Mouse (Mus musculus) myocyte (in vitro differentiated cells): Measurements from ENCODE around the gene Gm826. TPM values are rescaled to one million over a fixed set of nuclear protein-coding genes. Genes with fewer than 3 reads are reported as not detected.

Experiments used
- H3K27me3 ChIP-seq: one replicate; pipeline ENCODE4 v1.6.1; 2011; ENCODE audit not compliant: control insufficient read depth, insufficient read depth, insufficient read length
- H3K36me3 ChIP-seq: one replicate; pipeline ENCODE4 v1.6.1; 2011; ENCODE audit not compliant: control insufficient read depth, insufficient read depth
- H3K4me2 ChIP-seq: one replicate; pipeline ENCODE4 v1.6.1; 2011; ENCODE audit warnings: low read depth, control low read depth
- H3K4me3 ChIP-seq: one replicate; pipeline ENCODE4 v1.5.1; 2011; ENCODE audit warnings: mild to moderate bottlenecking, control low read depth, moderate library complexity
- H3K79me2 ChIP-seq: one replicate; pipeline ENCODE4 v1.6.1; 2011; ENCODE audit not compliant: control insufficient read depth, insufficient read depth
- H3ac ChIP-seq: one replicate; pipeline ENCODE4 v1.6.1; 2011; ENCODE audit not compliant: control insufficient read depth, insufficient read length
- CEBPB ChIP-seq: IDR thresholded peaks from 2 replicates; pipeline ENCODE4 v1.6.1; 2011; ENCODE audit warnings: mild to moderate bottlenecking, moderate library complexity; ENCODE audit not compliant: poor library complexity, insufficient read depth, severe bottlenecking
- E2F4 ChIP-seq: IDR thresholded peaks from one replicate; pipeline ENCODE4 v1.6.1; 2011; ENCODE audit warnings: mild to moderate bottlenecking, control low read depth, moderate library complexity; ENCODE audit not compliant: insufficient read depth
- MAX ChIP-seq: IDR thresholded peaks from one replicate; pipeline ENCODE4 v1.6.1; 2011; ENCODE audit warnings: low read depth, mild to moderate bottlenecking, control low read depth
- MYOD1 ChIP-seq, 3 experiments: IDR thresholded peaks; one replicate each; pipeline ENCODE4 v1.6.1; 2011; ENCODE audit warnings: control low read depth in 2 of 3, low read depth in 2 of 3, mild to moderate bottlenecking in 2 of 3, moderate library complexity in 1 of 3; ENCODE audit not compliant: insufficient read length in 2 of 3, control insufficient read depth in 1 of 3
- MYOG ChIP-seq, 3 experiments: IDR thresholded peaks; one replicate each; pipeline ENCODE4 v1.6.1; 2011; ENCODE audit warnings: control low read depth in 2 of 3, low read depth in 2 of 3, mild to moderate bottlenecking in 2 of 3; ENCODE audit not compliant: insufficient read length in 2 of 3, control insufficient read depth in 1 of 3, insufficient read depth in 1 of 3
- POLR2A ChIP-seq: IDR thresholded peaks from one replicate; pipeline ENCODE4 v1.6.1; 2011; ENCODE audit warnings: low read depth, mild to moderate bottlenecking, control low read depth, moderate library complexity; ENCODE audit not compliant: insufficient read length
- POLR2AphosphoS2 ChIP-seq: IDR thresholded peaks from one replicate; pipeline ENCODE4 v1.6.1; 2011; ENCODE audit warnings: low read depth, control low read depth; ENCODE audit not compliant: insufficient read length
- REST ChIP-seq: IDR thresholded peaks from one replicate; pipeline ENCODE4 v1.6.1; 2011; ENCODE audit warnings: mild to moderate bottlenecking, control low read depth, moderate library complexity; ENCODE audit not compliant: insufficient read depth, insufficient read length
- SRF ChIP-seq: IDR thresholded peaks from one replicate; pipeline ENCODE4 v1.6.1; 2011; ENCODE audit warnings: low read depth; ENCODE audit not compliant: control insufficient read depth, insufficient read length
- TCF12 ChIP-seq: IDR thresholded peaks from one replicate; pipeline ENCODE4 v1.6.1; 2011; ENCODE audit warnings: mild to moderate bottlenecking, control low read depth; ENCODE audit not compliant: poor library complexity, insufficient read depth, severe bottlenecking
- TCF3 ChIP-seq: IDR thresholded peaks from one replicate; pipeline ENCODE4 v1.6.1; 2011; ENCODE audit warnings: low read depth, control low read depth; ENCODE audit not compliant: insufficient read length
- polyA plus RNA-seq: library from polyadenylated mRNA; unstranded; fragments of >200 nt; fragmentation: generic; extraction: Trizol; gene quantifications from one replicate; pipeline ENCODE4 v1.2.1, GENCODE M21; 2012; ENCODE audit warnings: missing spikeins

Gene Gm826
- polyA plus RNA-seq, 1 experiment, result not detected

- Histone ChIP-seq H3K79me2 (no peaks in the 10 kb centered on the region), H3K4me3 (no peak overlapping the region), H3ac (no peak overlapping the region), H3K36me3 (no peaks in the 10 kb centered on the region), H3K27me3 (no peaks in the 10 kb centered on the region), H3K4me2 (no peak overlapping the region)
- TF ChIP-seq TCF3 (no peak), MYOD1 (IDR thresholded peaks at IDR 0.05; ENCODE audit: control insufficient read depth in 1 of 3, insufficient read length in 2 of 3, low read depth in 2 of 3) (no peak), MAX (no peak), SRF (no peak), MYOG (IDR thresholded peaks at IDR 0.05; ENCODE audit: control insufficient read depth in 1 of 3, insufficient read depth in 1 of 3, insufficient read length in 2 of 3, low read depth in 2 of 3) (no peak), TCF12 (no peak), POLR2A (no peak)
These were observed 35.4 kb downstream of the Gm826 start for GRCm38 (mm10) chr2:160298586-160298985.

DNA sequence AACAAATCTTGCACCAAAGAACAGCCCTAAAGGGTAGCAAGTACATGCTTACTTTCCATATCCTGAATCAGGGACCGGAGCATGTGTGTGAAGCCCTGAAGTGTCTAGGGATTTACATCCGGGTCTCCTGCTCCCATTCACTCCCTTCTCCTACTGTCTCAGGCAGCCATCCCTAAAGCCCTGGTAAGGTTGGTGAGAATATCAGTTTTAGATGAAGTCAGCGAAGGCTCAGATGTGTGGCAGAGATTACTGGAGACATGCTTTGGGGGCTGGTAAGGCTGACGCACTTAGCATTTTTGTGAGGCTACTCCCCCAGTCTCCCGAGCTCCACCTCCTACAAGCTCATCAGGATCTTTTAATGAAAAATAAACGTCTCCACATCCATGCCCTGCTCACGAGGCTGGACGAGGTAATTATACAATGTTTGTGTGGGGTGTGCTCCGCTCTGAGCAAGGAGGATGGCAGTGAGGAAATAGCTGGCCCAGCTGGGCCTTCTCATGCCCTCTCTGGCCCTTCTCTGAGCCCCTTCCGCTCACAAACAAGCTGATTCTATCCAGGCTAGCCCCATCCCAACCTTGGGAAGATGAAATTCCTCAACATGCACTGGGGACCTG is 45.3 kb downstream of the Gm826 start:
- Histone ChIP-seq H3K4me2 (no peak overlapping the region), H3K27me3 (no peaks in the 10 kb centered on the region), H3ac (no peak overlapping the region), H3K4me3 (no peak overlapping the region), H3K79me2 (no peaks in the 10 kb centered on the region), H3K36me3 (no peaks in the 10 kb centered on the region)
- no peak for TF ChIP-seq MYOG (IDR thresholded peaks at IDR 0.05; ENCODE audit: control insufficient read depth in 1 of 3, insufficient read depth in 1 of 3, insufficient read length in 2 of 3, low read depth in 2 of 3)
- no peak for TF ChIP-seq TCF3
- TF ChIP-seq POLR2AphosphoS2, result no peak
- no peak for TF ChIP-seq CEBPB
- no peak for TF ChIP-seq REST

DNA sequence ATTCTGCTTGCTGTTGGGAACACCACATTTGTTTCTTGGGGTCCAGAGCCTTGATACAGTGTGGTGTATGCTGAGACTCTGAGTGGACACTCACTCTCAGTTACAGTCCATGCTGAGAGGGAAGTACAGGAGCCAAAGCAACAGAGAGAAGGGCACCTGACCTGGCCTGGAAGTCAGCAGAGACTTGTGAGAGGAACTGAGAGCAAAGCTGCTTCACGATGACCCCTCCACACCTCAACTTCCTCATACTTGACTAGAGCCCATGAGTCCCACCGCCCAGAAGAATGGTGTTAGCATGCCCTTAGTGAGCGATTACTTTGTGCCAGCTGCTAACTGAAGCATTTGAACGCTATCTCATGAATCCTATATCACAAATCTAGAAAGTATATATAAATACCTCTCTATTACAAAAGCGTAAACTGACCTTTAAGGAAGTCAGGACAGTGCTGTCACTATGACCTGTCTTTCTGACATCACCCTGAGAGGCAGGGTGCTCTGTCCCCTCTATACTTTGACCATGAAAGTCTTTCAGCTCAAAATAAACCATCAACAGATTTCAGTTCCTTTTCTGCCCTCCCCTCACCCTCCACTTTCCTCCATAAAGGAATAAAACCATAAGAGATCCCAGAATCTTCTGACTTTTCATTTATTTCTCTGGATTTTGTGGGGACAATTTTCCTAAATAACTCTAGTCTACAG is 57.9 kb downstream of the Gm826 start:
- Histone ChIP-seq H3K4me3 (no peak overlapping the region), H3ac (no peak overlapping the region), H3K36me3 (no peaks in the 10 kb centered on the region), H3K4me2 (no peak overlapping the region), H3K27me3 (no peaks in the 10 kb centered on the region), H3K79me2 (no peaks in the 10 kb centered on the region)
- no peak for TF ChIP-seq TCF3
- TF ChIP-seq POLR2AphosphoS2, result no peak
- TF ChIP-seq POLR2A, result no peak
- no peak for TF ChIP-seq REST
- no peak for TF ChIP-seq MYOG (IDR thresholded peaks at IDR 0.05; ENCODE audit: control insufficient read depth in 1 of 3, insufficient read depth in 1 of 3, insufficient read length in 2 of 3, low read depth in 2 of 3)
- TF ChIP-seq MAX, result no peak
- TF ChIP-seq TCF12, result no peak
- TF ChIP-seq CEBPB, result no peak
- no peak for TF ChIP-seq E2F4
- no peak for TF ChIP-seq SRF
- TF ChIP-seq MYOD1 (IDR thresholded peaks at IDR 0.05; ENCODE audit: control insufficient read depth in 1 of 3, insufficient read length in 2 of 3, low read depth in 2 of 3), result no peak

- Histone ChIP-seq H3K27me3 (no peaks in the 10 kb centered on the region), H3ac (no peak overlapping the region), H3K36me3 (no peaks in the 10 kb centered on the region), H3K4me2 (no peak overlapping the region), H3K79me2 (no peaks in the 10 kb centered on the region), H3K4me3 (no peak overlapping the region)
- TF ChIP-seq MYOD1 (IDR thresholded peaks at IDR 0.05; ENCODE audit: control insufficient read depth in 1 of 3, insufficient read length in 2 of 3, low read depth in 2 of 3) (no peak), REST (no peak), SRF (no peak), MAX (no peak), POLR2AphosphoS2 (no peak)
These were observed 66.0 kb downstream of the Gm826 start for GRCm38 (mm10) chr2:160267828-160268453.

- no peak overlapping the region for H3K4me3 ChIP-seq
- no peak overlapping the region for H3K4me2 ChIP-seq
- TF ChIP-seq MYOD1 (IDR thresholded peaks at IDR 0.05; ENCODE audit: control insufficient read depth in 1 of 3, insufficient read length in 2 of 3, low read depth in 2 of 3), result no peak
- TF ChIP-seq POLR2AphosphoS2, result no peak
- H3ac ChIP-seq, result no peak overlapping the region
- no peaks in the 10 kb centered on the region for H3K36me3 ChIP-seq
- no peaks in the 10 kb centered on the region for H3K79me2 ChIP-seq
- no peaks in the 10 kb centered on the region for H3K27me3 ChIP-seq
These were observed 70.1 kb downstream of the Gm826 start for GRCm38 (mm10) chr2:160263861-160264260.
